Mouse (Mus musculus): Measurements from ENCODE around the gene Gpr156.

- TF ChIP-seq CTCF (conservative IDR thresholded peaks at IDR 0.05; ENCODE audit: low read length) (no peak), POU5F1 (IDR thresholded peaks at IDR 0.05; ENCODE audit: borderline replicate concordance, low read length) (no peak)
Observed at GRCm38 (mm10) chr16:37916138-37916817, at the start of gene Gpr156.

Data from E14TG2a.4 (cell line).